Mouse (Mus musculus): ENCODE results near the gene Zmym1. TPM values are rescaled to one million over a fixed set of nuclear protein-coding genes. Genes with fewer than 3 reads are reported as not detected.
A peak's percentile ranks its signal among the peaks of the same experiment; 100 is the strongest.

Gene Zmym1
- total and polyA plus RNA-seq, 2 experiments from 2014 or later, result 14.9 to 16.2 TPM

GRCm38 (mm10) chr4:127027228-127028190, 33.4 kb downstream of the Zmym1 start:
- peaks cover 60% of the 10 kb centered on the region for H3K36me3 ChIP-seq (ENCODE audit: insufficient read depth)
- no peaks in the 10 kb centered on the region for H3K9me3 ChIP-seq (ENCODE audit: low read length)
- DNase-seq, result peak; percentile 62
- H3K4me2 ChIP-seq (ENCODE audit: low read depth), result no peak overlapping the region
- H3K4me3 ChIP-seq (ENCODE audit: low read depth, low read length), result no peak overlapping the region
- no peaks in the 10 kb centered on the region for H3K27me3 ChIP-seq (ENCODE audit: insufficient read depth, low read length)
- TF ChIP-seq CTCF (IDR thresholded peaks at IDR 0.05; ENCODE audit: low read depth), result peak; percentile 66
- WGBS, result 61% methylated on average over 4 of the region's 4 CpGs
- H3K4me1 ChIP-seq (ENCODE audit: insufficient read depth), result peaks cover 7% of the 10 kb centered on the region
- H3K9ac ChIP-seq, result no peak overlapping the region
- ATAC-seq, result peak; percentile 70; the same call in 1 of the 2 replicates
- no peak overlapping the region for H3K27ac ChIP-seq (ENCODE audit: low read depth, low read length)

GRCm38 (mm10) chr4:127026826-127027225, 34.1 kb downstream of the Zmym1 start:
- no peaks in the 10 kb centered on the region for H3K9me3 ChIP-seq (ENCODE audit: low read length)
- no peak overlapping the region for H3K9ac ChIP-seq
- no peak overlapping the region for H3K4me3 ChIP-seq (ENCODE audit: low read depth, low read length)
- peaks cover 55% of the 10 kb centered on the region for H3K36me3 ChIP-seq (ENCODE audit: insufficient read depth)
- no peak for ATAC-seq
- peaks cover 7% of the 10 kb centered on the region for H3K4me1 ChIP-seq (ENCODE audit: insufficient read depth)
- no peak overlapping the region for H3K27ac ChIP-seq (ENCODE audit: low read depth, low read length)
- WGBS, result 82% methylated on average over 4 of the region's 4 CpGs
- DNase-seq, result no peak
- no peak for TF ChIP-seq CTCF (IDR thresholded peaks at IDR 0.05; ENCODE audit: low read depth)
- H3K4me2 ChIP-seq (ENCODE audit: low read depth), result no peak overlapping the region
- no peaks in the 10 kb centered on the region for H3K27me3 ChIP-seq (ENCODE audit: insufficient read depth, low read length)

- H3K27ac ChIP-seq (ENCODE audit: low read depth, low read length), result no peak overlapping the region
- peak overlapping the region; percentile 83 for H3K4me2 ChIP-seq (ENCODE audit: low read depth)
- peak overlapping the region; percentile 100 for H3K4me3 ChIP-seq (ENCODE audit: low read depth, low read length)
- peaks cover 7% of the 10 kb centered on the region for H3K4me1 ChIP-seq (ENCODE audit: insufficient read depth)
- H3K9me3 ChIP-seq (ENCODE audit: low read length), result no peaks in the 10 kb centered on the region
- H3K36me3 ChIP-seq (ENCODE audit: insufficient read depth), result peaks cover 33% of the 10 kb centered on the region
- no peak for TF ChIP-seq CTCF (IDR thresholded peaks at IDR 0.05; ENCODE audit: low read depth)
- no peak for ATAC-seq
- 41% methylated on average over 1 of the region's 1 CpGs for WGBS
- no peak overlapping the region for H3K9ac ChIP-seq
- no peak for DNase-seq
- no peaks in the 10 kb centered on the region for H3K27me3 ChIP-seq (ENCODE audit: insufficient read depth, low read length)
Measured at GRCm38 (mm10) chr4:127024240-127024639, 36.7 kb downstream of the Zmym1 start.

- no peak for ATAC-seq
- H3K4me1 ChIP-seq (ENCODE audit: insufficient read depth), result peaks cover 7% of the 10 kb centered on the region
- H3K27me3 ChIP-seq (ENCODE audit: insufficient read depth, low read length), result no peaks in the 10 kb centered on the region
- H3K9ac ChIP-seq, result peak overlapping the region; percentile 100
- TF ChIP-seq CTCF (IDR thresholded peaks at IDR 0.05; ENCODE audit: low read depth), result no peak
- WGBS, result 0% methylated on average over 9 of the region's 9 CpGs
- peak overlapping the region; percentile 100 for H3K4me3 ChIP-seq (ENCODE audit: low read depth, low read length)
- no peak overlapping the region for H3K27ac ChIP-seq (ENCODE audit: low read depth, low read length)
- no peaks in the 10 kb centered on the region for H3K9me3 ChIP-seq (ENCODE audit: low read length)
- no peak for DNase-seq
- H3K4me2 ChIP-seq (ENCODE audit: low read depth), result peak overlapping the region; percentile 83
- H3K36me3 ChIP-seq (ENCODE audit: insufficient read depth), result peaks cover 27% of the 10 kb centered on the region
Measured at GRCm38 (mm10) chr4:127023201-127023600, 37.8 kb downstream of the Zmym1 start.

GRCm38 (mm10) chr4:127021989-127022626, 38.8 kb downstream of the Zmym1 start:
- Histone ChIP-seq H3K36me3 (ENCODE audit: insufficient read depth) (peaks cover 16% of the 10 kb centered on the region), H3K9ac (peak overlapping the region; percentile 100), H3K27ac (ENCODE audit: low read depth, low read length) (peak overlapping the region; percentile 100), H3K4me2 (ENCODE audit: low read depth) (peak overlapping the region; percentile 83), H3K27me3 (ENCODE audit: insufficient read depth, low read length) (no peaks in the 10 kb centered on the region), H3K4me3 (ENCODE audit: low read depth, low read length) (peak overlapping the region; percentile 100), H3K4me1 (ENCODE audit: insufficient read depth) (peaks cover 7% of the 10 kb centered on the region), H3K9me3 (ENCODE audit: low read length) (no peaks in the 10 kb centered on the region)
- under 1% methylated on average over 52 of the region's 53 CpGs for WGBS
- TF ChIP-seq CTCF (IDR thresholded peaks at IDR 0.05; ENCODE audit: low read depth), result peak; percentile 55
- ATAC-seq (peak; percentile 78), DNase-seq (peak; percentile 94)

- DNase-seq (peak; percentile 100), ATAC-seq (peak; percentile 96)
- Histone ChIP-seq H3K9ac (peak within 1 kb of the TSS; percentile 100), H3K9me3 (ENCODE audit: low read length) (no peaks in the 10 kb centered on the region), H3K27me3 (ENCODE audit: insufficient read depth, low read length) (no peaks in the 10 kb centered on the region), H3K4me1 (ENCODE audit: insufficient read depth) (peaks cover 7% of the 10 kb centered on the region), H3K4me2 (ENCODE audit: low read depth) (peak within 1 kb of the TSS; percentile 83), H3K27ac (ENCODE audit: low read depth, low read length) (peak within 1 kb of the TSS; percentile 100), H3K4me3 (ENCODE audit: low read depth, low read length) (peak within 1 kb of the TSS; percentile 100), H3K36me3 (ENCODE audit: insufficient read depth) (peaks cover 8% of the 10 kb centered on the region; the same call in 1 of the 2 replicates)
- WGBS, result 1% methylated on average over 71 of the region's 87 CpGs
- no peak for TF ChIP-seq CTCF (IDR thresholded peaks at IDR 0.05; ENCODE audit: low read depth)
Measured at GRCm38 (mm10) chr4:127021151-127021945, 39.6 kb downstream of the Zmym1 start, which contains the start of gene Sfpq. Gene Sfpq (plus strand): TSS chr4:127021324.

Data from forebrain, postnatal 0 days (tissue).